Mouse (Mus musculus) CH12.LX (cell line): ENCODE measurements around the gene Fndc7. TPM values are rescaled to one million over a fixed set of nuclear protein-coding genes. Genes with fewer than 3 reads are reported as not detected.

ENCODE experiments used
- DNase-seq: peaks from one replicate; pipeline ENCODE4 v3.0.0-alpha.2; 2013; ENCODE audit errors: extremely low read depth
- H3K27ac ChIP-seq: 2 replicates; pipeline ENCODE4 v1.5.1; 2012; ENCODE audit warnings: low read depth, mild to moderate bottlenecking, control low read depth, moderate library complexity; ENCODE audit not compliant: insufficient read depth
- H3K27me3 ChIP-seq: replicated peaks from 2 replicates; pipeline ENCODE3; 2012; ENCODE audit warnings: inconsistent platforms
- H3K36me3 ChIP-seq, 2 experiments: replicated peaks in 1 of 2; 2 replicates each; pipeline versions ENCODE3 to v1.6.1; 2012; ENCODE audit warnings: inconsistent platforms in 1 of 2, low read length in 1 of 2, mild to moderate bottlenecking in 1 of 2, mixed read lengths in 1 of 2, moderate library complexity in 1 of 2; ENCODE audit not compliant: control insufficient read depth in 1 of 2, insufficient read depth in 1 of 2
- H3K4me1 ChIP-seq, 2 experiments: 2 replicates each; pipeline ENCODE4 v1.6.1; 2012; ENCODE audit warnings: inconsistent platforms in 1 of 2, moderate library complexity in 1 of 2; ENCODE audit not compliant: insufficient read depth in 2 of 2, control insufficient read depth in 1 of 2
- H3K4me2 ChIP-seq: 2 replicates; pipeline ENCODE4 v1.6.1; 2012; ENCODE audit warnings: low read depth, mild to moderate bottlenecking, control low read depth; ENCODE audit not compliant: poor library complexity, insufficient read depth, severe bottlenecking
- H3K4me3 ChIP-seq, 3 experiments: fragments of 150-350 bp in 1 of 3; sonication (generic) in 1 of 3; replicated peaks in 1 of 3; 2 replicates each; pipeline versions ENCODE3 to v1.5.1; 2011 to 2012; ENCODE audit warnings: low read depth in 2 of 3, low read length in 2 of 3, mild to moderate bottlenecking in 2 of 3, moderate library complexity in 2 of 3, control low read depth in 1 of 3, improper control_type of control experiment in 1 of 3, inconsistent platforms in 1 of 3, mixed read lengths in 1 of 3; ENCODE audit not compliant: poor library complexity in 1 of 3
- H3K79me2 ChIP-seq: replicated peaks from 2 replicates; pipeline ENCODE4 v1.6.1; 2012; ENCODE audit warnings: mild to moderate bottlenecking, moderate library complexity; ENCODE audit not compliant: control insufficient read depth, poor library complexity, insufficient read depth, severe bottlenecking; ENCODE audit errors: extremely low read depth
- H3K9ac ChIP-seq: 2 replicates; pipeline ENCODE4 v1.6.1; 2012; ENCODE audit warnings: low read depth, mild to moderate bottlenecking, control low read depth, moderate library complexity; ENCODE audit not compliant: insufficient read depth
- H3K9me3 ChIP-seq: replicated peaks from 2 replicates; pipeline ENCODE3; 2012; ENCODE audit warnings: low read length, inconsistent platforms, mixed read lengths
- BHLHE40 ChIP-seq: IDR thresholded peaks from 2 replicates; pipeline ENCODE4 v1.6.1; 2011; ENCODE audit warnings: mild to moderate bottlenecking, low read depth, low read length, improper control_type of control experiment
- CHD1 ChIP-seq: IDR thresholded peaks from 2 replicates; pipeline ENCODE4 v1.6.1; 2012; ENCODE audit warnings: low read depth, low read length, improper control_type of control experiment, inconsistent platforms
- CHD2 ChIP-seq: IDR thresholded peaks from 2 replicates; pipeline ENCODE4 v1.6.1; 2011; ENCODE audit warnings: low read length, improper control_type of control experiment
- CTCF ChIP-seq, 2 experiments: IDR thresholded peaks in 1 of 2; conservative IDR thresholded peaks in 1 of 2; 2 replicates each; pipeline ENCODE4 v1.5.1; 2011 to 2012; ENCODE audit warnings: low read depth in 2 of 2, low read length in 2 of 2, improper control_type of control experiment in 1 of 2, inconsistent platforms in 1 of 2, mild to moderate bottlenecking in 1 of 2, moderate library complexity in 1 of 2
- E2F4 ChIP-seq: IDR thresholded peaks from 2 replicates; pipeline ENCODE4 v1.6.1; 2011; ENCODE audit warnings: low read depth, low read length, improper control_type of control experiment; ENCODE audit not compliant: insufficient replicate concordance
- ELF1 ChIP-seq: IDR thresholded peaks from 2 replicates; pipeline ENCODE4 v1.6.1; 2014; ENCODE audit warnings: low read depth, mild to moderate bottlenecking, inconsistent platforms, low read length, improper control_type of control experiment
- EP300 ChIP-seq: IDR thresholded peaks from 2 replicates; pipeline ENCODE4 v1.6.1; 2011; ENCODE audit warnings: low read length, improper control_type of control experiment
- ETS1 ChIP-seq: conservative IDR thresholded peaks from 2 replicates; pipeline ENCODE4 v1.6.1; 2012; ENCODE audit warnings: low read depth, mild to moderate bottlenecking, inconsistent platforms, low read length, improper control_type of control experiment, moderate library complexity
- GABPA ChIP-seq: IDR thresholded peaks from 2 replicates; pipeline ENCODE4 v1.6.1; 2012; ENCODE audit warnings: low read depth, low read length, improper control_type of control experiment, inconsistent platforms; ENCODE audit not compliant: insufficient replicate concordance
- HCFC1 ChIP-seq: IDR thresholded peaks from 2 replicates; pipeline ENCODE4 v1.6.1; 2012; ENCODE audit warnings: low read depth, mild to moderate bottlenecking, inconsistent platforms, low read length, improper control_type of control experiment
- IRF4 ChIP-seq: IDR thresholded peaks from 2 replicates; pipeline ENCODE4 v1.6.1; 2014; ENCODE audit warnings: low read depth, mild to moderate bottlenecking, inconsistent platforms, low read length, improper control_type of control experiment
- JUN ChIP-seq: IDR thresholded peaks from 2 replicates; pipeline ENCODE4 v1.6.1; 2011; ENCODE audit warnings: low read depth, mild to moderate bottlenecking, low read length, improper control_type of control experiment, moderate library complexity; ENCODE audit not compliant: insufficient read depth
- JUND ChIP-seq: conservative IDR thresholded peaks from 2 replicates; pipeline ENCODE4 v1.6.1; 2011; ENCODE audit warnings: low read depth, low read length, improper control_type of control experiment
- KAT2A ChIP-seq: IDR thresholded peaks from 2 replicates; pipeline ENCODE4 v1.6.1; 2012; ENCODE audit warnings: low read length, improper control_type of control experiment, inconsistent platforms; ENCODE audit not compliant: insufficient replicate concordance
- MAFK ChIP-seq: IDR thresholded peaks from 2 replicates; pipeline ENCODE4 v1.6.1; 2011; ENCODE audit warnings: low read length, improper control_type of control experiment; ENCODE audit not compliant: insufficient replicate concordance
- MAX ChIP-seq: IDR thresholded peaks from 2 replicates; pipeline ENCODE4 v1.6.1; 2011; ENCODE audit warnings: low read length, improper control_type of control experiment
- MAZ ChIP-seq: IDR thresholded peaks from 2 replicates; pipeline ENCODE4 v1.6.1; 2012; ENCODE audit warnings: low read depth, mild to moderate bottlenecking, inconsistent platforms, low read length, improper control_type of control experiment, moderate library complexity
- MEF2A ChIP-seq: IDR thresholded peaks from 2 replicates; pipeline ENCODE4 v1.6.1; 2014; ENCODE audit warnings: low read depth, mild to moderate bottlenecking, inconsistent platforms, low read length, improper control_type of control experiment, borderline replicate concordance
- MXI1 ChIP-seq: IDR thresholded peaks from 2 replicates; pipeline ENCODE4 v1.6.1; 2011; ENCODE audit warnings: mild to moderate bottlenecking, low read depth, low read length, improper control_type of control experiment
- MYC ChIP-seq: IDR thresholded peaks from 2 replicates; pipeline ENCODE4 v1.6.1; 2011; ENCODE audit warnings: low read depth, mild to moderate bottlenecking, improper control_type of control experiment, low read length
- NELFE ChIP-seq: IDR thresholded peaks from 2 replicates; pipeline ENCODE4 v1.6.1; 2011; ENCODE audit warnings: low read depth, low read length, improper control_type of control experiment
- NRF1 ChIP-seq: IDR thresholded peaks from 2 replicates; pipeline ENCODE4 v1.6.1; 2014; ENCODE audit warnings: low read depth, mild to moderate bottlenecking, inconsistent platforms, low read length, improper control_type of control experiment, moderate library complexity
- PAX5 ChIP-seq: IDR thresholded peaks from 2 replicates; pipeline ENCODE4 v1.6.1; 2012; ENCODE audit warnings: low read length, inconsistent platforms, mixed read lengths
- POLR2A ChIP-seq: IDR thresholded peaks from 2 replicates; pipeline ENCODE4 v1.6.1; 2011; ENCODE audit warnings: low read depth, mild to moderate bottlenecking, improper control_type of control experiment, low read length
- POLR2AphosphoS2 ChIP-seq: IDR thresholded peaks from 2 replicates; pipeline ENCODE4 v1.6.1; 2011; ENCODE audit warnings: low read depth, low read length, improper control_type of control experiment
- RAD21 ChIP-seq: IDR thresholded peaks from 2 replicates; pipeline ENCODE4 v1.6.1; 2011; ENCODE audit warnings: low read depth, mild to moderate bottlenecking, low read length, improper control_type of control experiment, moderate library complexity
- RCOR1 ChIP-seq: conservative IDR thresholded peaks from 2 replicates; pipeline ENCODE4 v1.6.1; 2012; ENCODE audit warnings: low read depth, mild to moderate bottlenecking, inconsistent platforms, low read length, improper control_type of control experiment
- SIN3A ChIP-seq: IDR thresholded peaks from 2 replicates; pipeline ENCODE4 v1.6.1; 2012; ENCODE audit warnings: low read length, improper control_type of control experiment, inconsistent platforms
- SMC3 ChIP-seq: IDR thresholded peaks from 2 replicates; pipeline ENCODE4 v1.6.1; 2011; ENCODE audit warnings: low read depth, low read length, improper control_type of control experiment
- TBP ChIP-seq: conservative IDR thresholded peaks from 2 replicates; pipeline ENCODE4 v1.6.1; 2011; ENCODE audit warnings: low read depth, low read length, improper control_type of control experiment
- TCF12 ChIP-seq: IDR thresholded peaks from 2 replicates; pipeline ENCODE4 v1.6.1; 2014; ENCODE audit warnings: low read depth, mild to moderate bottlenecking, inconsistent platforms, low read length, improper control_type of control experiment
- UBTF ChIP-seq: IDR thresholded peaks from 2 replicates; pipeline ENCODE4 v1.6.1; 2012; ENCODE audit warnings: low read depth, mild to moderate bottlenecking, inconsistent platforms, low read length, improper control_type of control experiment, moderate library complexity
- USF1 ChIP-seq: IDR thresholded peaks from 2 replicates; pipeline ENCODE4 v1.6.1; 2014; ENCODE audit warnings: low read depth, mild to moderate bottlenecking, inconsistent platforms, low read length, improper control_type of control experiment
- USF2 ChIP-seq: conservative IDR thresholded peaks from 2 replicates; pipeline ENCODE4 v1.6.1; 2011; ENCODE audit warnings: low read depth, low read length, improper control_type of control experiment
- ZC3H11A ChIP-seq: IDR thresholded peaks from 2 replicates; pipeline ENCODE4 v1.6.1; 2012; ENCODE audit warnings: low read depth, mild to moderate bottlenecking, inconsistent platforms, low read length, improper control_type of control experiment
- ZKSCAN1 ChIP-seq: IDR thresholded peaks from 2 replicates; pipeline ENCODE4 v1.6.1; 2012; ENCODE audit warnings: low read depth, inconsistent platforms, low read length, improper control_type of control experiment, borderline replicate concordance
- ZMIZ1 ChIP-seq: IDR thresholded peaks from 2 replicates; pipeline ENCODE4 v1.6.1; 2012; ENCODE audit warnings: low read depth, mild to moderate bottlenecking, inconsistent platforms, low read length, improper control_type of control experiment
- ZNF384 ChIP-seq: IDR thresholded peaks from 2 replicates; pipeline ENCODE4 v1.6.1; 2012; ENCODE audit warnings: low read depth, low read length, improper control_type of control experiment, inconsistent platforms
- dilution Hi-C: fragments of 300-500 bp; cut with MboI; formaldehyde crosslinking; loops from 2 replicates; pipeline ENCODE4 v1.14.3; 2020; ENCODE audit warnings: low sequenced_read_pairs; ENCODE audit not compliant: extremely low pct_unique_long_range_greater_than_20kb, extremely low pct_ligation_motif_present
- in situ Hi-C: fragments of 300-500 bp; cut with MboI; formaldehyde crosslinking; loops from 3 replicates; pipeline ENCODE4 v1.14.3; 2019; ENCODE audit warnings: low sequenced_read_pairs, low pct_ligation_motif_present, low pct_unique_long_range_greater_than_20kb, mixed read lengths
- polyA plus RNA-seq: library from polyadenylated mRNA; unstranded; fragments of >175 nt; gene quantifications from 2 replicates; pipeline ENCODE4 v1.2.1, GENCODE M21; 2012; ENCODE audit warnings: low read depth; ENCODE audit not compliant: insufficient read length
- total RNA-seq, 2 experiments: library from RNA; depleted of rRNA; stranded (reverse); fragments of 300-350 nt in 1 of 2; fragments of >200 nt in 1 of 2; gene quantifications; 2 replicates each; pipeline ENCODE4 v1.2.3; 2012 to 2014

The Fndc7 gene
- total and polyA plus RNA-seq, 3 experiments, result 0.61 to 1.1 (median 0.81) TPM

- in situ Hi-C loops, result no loop called here
- no peaks in the 10 kb centered on the region for H3K27me3 ChIP-seq
Measured at GRCm38 (mm10) chr3:108910303-108911080, 20.7 kb upstream of the Fndc7 start.

GRCm38 (mm10) chr3:108902934-108903333, 13.1 kb upstream of the Fndc7 start:
- peaks cover 6 to 56% of the 10 kb centered on the region in 2 experiments; a peak in 3 of 4 replicates for H3K4me1 ChIP-seq
- no peaks in the 10 kb centered on the region for H3K27me3 ChIP-seq
- no peak overlapping the region for H3K4me3 ChIP-seq
- no peak overlapping the region for H3K4me2 ChIP-seq
- H3K79me2 ChIP-seq, result peaks cover 33% of the 10 kb centered on the region
- in situ Hi-C loops, result loop anchor here (5.0 kb wide), 2 partner anchors 46 to 126 kb away; no protein-coding TSS in a partner anchor
- dilution Hi-C loops, result no loop called here
- no peak overlapping the region for H3K9ac ChIP-seq
- peaks cover 30 to 60% of the 10 kb centered on the region in 2 experiments for H3K36me3 ChIP-seq
- no peaks in the 10 kb centered on the region for H3K9me3 ChIP-seq
- H3K27ac ChIP-seq, result no peak overlapping the region
- no peak for DNase-seq
- TF ChIP-seq CHD2, result no peak
- no peak for TF ChIP-seq NELFE
- no peak for TF ChIP-seq HCFC1
- no peak for TF ChIP-seq SMC3
- no peak for TF ChIP-seq MXI1
- TF ChIP-seq ZNF384, result no peak
- no peak for TF ChIP-seq MAX
- no peak for TF ChIP-seq POLR2AphosphoS2
- no peak for TF ChIP-seq EP300
- no peak for TF ChIP-seq ZC3H11A
- no peak for TF ChIP-seq MEF2A
- no peak for TF ChIP-seq MYC
- no peak for TF ChIP-seq JUND
- TF ChIP-seq NRF1, result no peak
- no peak for TF ChIP-seq CTCF (conservative IDR thresholded peaks at IDR 0.05 in 1 of 2, IDR thresholded peaks at IDR 0.05 in 1 of 2; ENCODE audit: low read depth in 2 of 2, low read length in 2 of 2)
- TF ChIP-seq MAFK, result no peak
- no peak for TF ChIP-seq TCF12

More at GRCm38 (mm10) chr3:108910303-108911080, 20.7 kb upstream of the Fndc7 start:
- Histone ChIP-seq H3K36me3 (peaks cover 13 to 32% of the 10 kb centered on the region in 2 experiments), H3K9me3 (no peaks in the 10 kb centered on the region), H3K27ac (peak overlapping the region; percentile 97), H3K4me1 (peaks cover 4 to 32% of the 10 kb centered on the region in 2 experiments; a peak in 3 of 4 replicates), H3K4me3 (peak overlapping the region; percentile 71 to 99 (median 87)), H3K9ac (peak overlapping the region; percentile 93), H3K4me2 (peak overlapping the region; percentile 70; the same call in 1 of the 2 replicates), H3K79me2 (peaks cover 48% of the 10 kb centered on the region)
- DNase-seq, result peak; percentile 52
- dilution Hi-C loops, result no loop called here
- TF ChIP-seq SIN3A, result peak; percentile 18; the same call in 1 of the 2 replicates
- TF ChIP-seq USF2, result no peak
- no peak for TF ChIP-seq SMC3
- no peak for TF ChIP-seq MAX
- TF ChIP-seq IRF4, result peak; percentile 83; the same call in 1 of the 2 replicates
- no peak for TF ChIP-seq CHD2
- TF ChIP-seq HCFC1, result no peak
- TF ChIP-seq USF1, result no peak
- TF ChIP-seq MAFK, result no peak
- TF ChIP-seq CTCF (conservative IDR thresholded peaks at IDR 0.05 in 1 of 2, IDR thresholded peaks at IDR 0.05 in 1 of 2; ENCODE audit: low read depth in 2 of 2, low read length in 2 of 2), result no peak
- no peak for TF ChIP-seq NELFE
- no peak for TF ChIP-seq ZC3H11A
- TF ChIP-seq KAT2A, result no peak
- TF ChIP-seq RCOR1, result no peak
- TF ChIP-seq ELF1, result no peak
- TF ChIP-seq CHD1, result no peak
- no peak for TF ChIP-seq E2F4
- TF ChIP-seq POLR2A, result 0 out of 2 replicates have a peak, but pooled peaks have one; percentile 19
- TF ChIP-seq PAX5, result no peak
- no peak for TF ChIP-seq JUND
- TF ChIP-seq NRF1, result no peak
- TF ChIP-seq ZNF384, result no peak
- TF ChIP-seq UBTF, result peak; percentile 77
- TF ChIP-seq ZMIZ1, result no peak
- TF ChIP-seq RAD21, result no peak; the same call in 1 of the 2 replicates
- 0 out of 2 replicates have a peak, but pooled peaks have one; percentile 12 for TF ChIP-seq MEF2A
- TF ChIP-seq POLR2AphosphoS2, result no peak
- peak; percentile 66 for TF ChIP-seq EP300
- no peak; the same call in 1 of the 2 replicates for TF ChIP-seq MYC
- TF ChIP-seq TBP, result no peak
- TF ChIP-seq ZKSCAN1, result no peak
- TF ChIP-seq GABPA, result no peak
- no peak for TF ChIP-seq JUN
- peak; percentile 27; the same call in 1 of the 2 replicates for TF ChIP-seq MAZ
- no peak for TF ChIP-seq BHLHE40
- peak; percentile 57 for TF ChIP-seq TCF12
- TF ChIP-seq ETS1, result no peak; the same call in 1 of the 2 replicates
- no peak; the same call in 1 of the 2 replicates for TF ChIP-seq MXI1
